Mouse (Mus musculus) midbrain, postnatal 0 days (tissue): ENCODE measurements around the gene F2rl3. TPM values are rescaled to one million over a fixed set of nuclear protein-coding genes. Genes with fewer than 3 reads are reported as not detected.

ENCODE experiments used
- ATAC-seq: fragments of 200-750 bp; cut with Nextera tagmentation; 2 replicates; pipeline ENCODE4 v1.8.0; 2017; ENCODE audit warnings: moderate number of reproducible peaks, mild to moderate bottlenecking, moderate TSS enrichment, moderate library complexity; ENCODE audit not compliant: low FRiP score
- DNase-seq: peaks from one replicate; pipeline ENCODE4 v3.0.0-alpha.2; 2015; ENCODE audit warnings: low spot score
- H3K27ac ChIP-seq: fragments of 300-500 bp; sonication (generic); 2 replicates; pipeline ENCODE4 v1.5.1; 2014; ENCODE audit warnings: low read depth, mild to moderate bottlenecking, low read length, mixed read lengths
- H3K27me3 ChIP-seq: fragments of 300-500 bp; sonication (generic); 2 replicates; pipeline ENCODE4 v1.6.1; 2014; ENCODE audit warnings: low read length, control low read depth, mixed read lengths; ENCODE audit not compliant: insufficient read depth
- H3K36me3 ChIP-seq: fragments of 300-500 bp; sonication (generic); 2 replicates; pipeline ENCODE4 v1.6.1; 2014; ENCODE audit warnings: low read length, control low read depth, mixed read lengths; ENCODE audit not compliant: insufficient read depth
- H3K4me1 ChIP-seq: fragments of 300-500 bp; sonication (generic); 2 replicates; pipeline ENCODE4 v1.6.1; 2014; ENCODE audit warnings: mild to moderate bottlenecking, control low read depth, antibody characterized with exemption, low read length, mixed read lengths; ENCODE audit not compliant: insufficient read depth
- H3K4me2 ChIP-seq: fragments of 300-500 bp; sonication (generic); 2 replicates; pipeline ENCODE4 v1.6.1; 2014; ENCODE audit warnings: low read depth, mild to moderate bottlenecking, low read length, mixed read lengths; ENCODE audit not compliant: poor library complexity, severe bottlenecking
- H3K4me3 ChIP-seq: fragments of 300-500 bp; sonication (generic); 2 replicates; pipeline ENCODE4 v1.5.1; 2014; ENCODE audit warnings: low read depth, mild to moderate bottlenecking, low read length, moderate library complexity
- H3K9ac ChIP-seq: fragments of 300-500 bp; sonication (generic); replicated peaks from 2 replicates; pipeline ENCODE4 v1.6.1; 2014; ENCODE audit warnings: mild to moderate bottlenecking, low read length, moderate library complexity, mixed read lengths; ENCODE audit not compliant: poor library complexity, severe bottlenecking
- H3K9me3 ChIP-seq: fragments of 300-500 bp; sonication (generic); 2 replicates; pipeline ENCODE4 v1.6.1; 2016; ENCODE audit warnings: low read length, control low read depth
- CTCF ChIP-seq: IDR thresholded peaks from 2 replicates; pipeline ENCODE4 v1.5.1; 2016; ENCODE audit warnings: antibody characterized with exemption, mild to moderate bottlenecking
- WGBS: fragments of 180-500 bp; shearing (Covaris S2); extraction: QIAGEN DNeasy Blood & Tissue Kit; methylation state at CpG from one replicate; pipeline ENCODE4 v1.1.7; 2014; 5-methylcytosine and 5-hydroxymethylcytosine counted together
- polyA plus RNA-seq: library from polyadenylated mRNA; unstranded; fragments of >200 nt; fragmentation: Nextera tagmentation; extraction: Ambion mirVana; gene quantifications from 2 replicates; pipeline ENCODE4 v1.2.1, GENCODE M21; 2015
- total RNA-seq: library from RNA; depleted of rRNA; stranded (reverse); fragments of >200 nt; gene quantifications from 2 replicates; pipeline ENCODE4 v1.2.3, GENCODE M21; 2014; rRNA removed

Gene F2rl3
- total and polyA plus RNA-seq, 2 experiments from 2014 or later, result 0.28 to 0.49 TPM

- DNase-seq, result peak; percentile 15
- Histone ChIP-seq H3K36me3 (no peaks in the 10 kb centered on the region), H3K27ac (no peak overlapping the region), H3K27me3 (no peaks in the 10 kb centered on the region), H3K9me3 (no peaks in the 10 kb centered on the region), H3K4me1 (no peaks in the 10 kb centered on the region), H3K4me3 (no peak overlapping the region), H3K4me2 (no peak overlapping the region), H3K9ac (no peak overlapping the region)
- 16% methylated on average over 7 of the region's 7 CpGs for WGBS
- ATAC-seq, result no peak
- TF ChIP-seq CTCF, result no peak
These were observed 5.1 kb downstream of the F2rl3 start for GRCm38 (mm10) chr8:72766777-72767176.

DNA sequence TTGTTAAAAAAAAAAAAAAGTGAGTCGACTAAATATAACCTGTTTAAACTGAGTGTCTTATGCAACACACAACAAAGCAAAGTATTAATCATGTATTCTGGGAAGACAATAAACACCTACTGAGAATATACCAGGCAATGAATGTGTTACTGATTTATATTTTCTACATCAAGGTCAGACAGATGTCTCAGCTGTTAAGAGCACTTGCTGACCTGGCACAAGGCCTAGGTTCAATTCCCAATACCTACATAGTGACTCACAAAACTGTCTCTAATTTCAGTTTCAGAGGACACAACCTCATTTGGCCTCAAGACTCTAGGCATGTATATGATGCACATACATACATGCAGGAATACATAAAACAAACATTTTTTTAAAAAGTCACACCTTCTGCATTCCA is 16.1 kb downstream of the F2rl3 start:
- Histone ChIP-seq H3K27ac (no peak overlapping the region), H3K36me3 (no peaks in the 10 kb centered on the region), H3K4me1 (no peaks in the 10 kb centered on the region), H3K4me3 (no peak overlapping the region), H3K9me3 (no peaks in the 10 kb centered on the region), H3K4me2 (no peak overlapping the region), H3K27me3 (no peaks in the 10 kb centered on the region), H3K9ac (no peak overlapping the region)
- no peak for DNase-seq
- ATAC-seq, result no peak
- no peak for TF ChIP-seq CTCF
- WGBS, result 94% methylated on average over 1 of the region's 1 CpGs

DNA sequence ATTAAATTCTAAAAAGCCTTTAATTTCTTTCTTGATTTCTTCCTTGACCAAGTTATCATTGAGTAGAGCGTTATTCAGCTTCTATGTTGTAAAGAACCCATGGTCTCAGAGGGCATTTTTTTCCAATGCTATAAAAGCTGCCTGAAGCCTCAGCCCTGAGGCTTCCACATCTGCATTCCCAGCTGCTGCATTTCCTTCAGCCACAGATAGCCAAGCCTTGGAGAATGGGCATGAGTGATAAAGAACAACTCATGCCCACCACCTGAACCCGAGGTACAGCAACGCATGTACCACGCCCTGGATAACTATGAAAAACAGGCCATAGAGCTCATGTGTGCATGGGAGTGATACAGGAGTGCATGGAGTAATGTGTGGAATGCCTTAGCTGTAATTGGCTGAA is 19.0 kb downstream of the F2rl3 start:
- TF ChIP-seq CTCF, result no peak
- H3K4me1 ChIP-seq, result no peaks in the 10 kb centered on the region
- H3K9ac ChIP-seq, result no peak overlapping the region
- H3K9me3 ChIP-seq, result no peaks in the 10 kb centered on the region
- DNase-seq (no peak), ATAC-seq (no peak)
- H3K27ac ChIP-seq, result no peak overlapping the region
- no peaks in the 10 kb centered on the region for H3K36me3 ChIP-seq
- WGBS, result 88% methylated on average over 4 of the region's 4 CpGs
- H3K27me3 ChIP-seq, result no peaks in the 10 kb centered on the region
- no peak overlapping the region for H3K4me3 ChIP-seq
- H3K4me2 ChIP-seq, result no peak overlapping the region

DNA sequence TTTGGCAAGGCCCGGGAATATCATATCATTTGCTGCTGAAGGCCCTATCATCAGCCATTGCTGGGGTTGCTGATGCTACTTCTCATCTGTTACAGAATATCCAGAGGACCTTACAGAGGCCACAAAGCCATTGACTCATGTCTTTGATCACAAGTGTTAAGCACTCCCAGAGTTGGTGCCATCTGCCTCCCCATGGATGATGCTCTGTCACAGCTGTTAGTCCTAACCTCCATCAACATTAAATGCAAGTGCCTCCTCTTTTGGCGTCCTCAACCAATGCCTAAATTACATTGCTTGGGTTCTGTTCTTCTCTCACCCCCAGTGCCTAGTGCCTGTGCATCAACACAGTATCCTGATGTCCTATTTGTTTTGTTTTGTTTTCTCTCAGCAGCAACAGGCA is 39.9 kb downstream of the F2rl3 start:
- Histone ChIP-seq H3K4me2 (no peak overlapping the region), H3K9me3 (no peaks in the 10 kb centered on the region), H3K4me3 (no peak overlapping the region), H3K27ac (no peak overlapping the region), H3K4me1 (no peaks in the 10 kb centered on the region), H3K9ac (no peak overlapping the region), H3K36me3 (no peaks in the 10 kb centered on the region), H3K27me3 (no peaks in the 10 kb centered on the region)
- WGBS, result 83% methylated on average over 2 of the region's 2 CpGs
- ATAC-seq, result no peak
- no peak for TF ChIP-seq CTCF
- DNase-seq, result no peak

GRCm38 (mm10) chr8:72812690-72813089 is 51.0 kb downstream of the F2rl3 start:
- WGBS, result 91% methylated on average over 3 of the region's 3 CpGs
- no peak for DNase-seq
- peaks cover 12% of the 10 kb centered on the region; the same call in 1 of the 2 replicates for H3K36me3 ChIP-seq

More at GRCm38 (mm10) chr8:72812690-72813089, 51.0 kb downstream of the F2rl3 start:
- peak; percentile 32 for TF ChIP-seq CTCF
- Histone ChIP-seq H3K9ac (no peak overlapping the region), H3K27me3 (no peaks in the 10 kb centered on the region), H3K4me2 (no peak overlapping the region), H3K9me3 (no peaks in the 10 kb centered on the region), H3K27ac (no peak overlapping the region), H3K4me1 (no peaks in the 10 kb centered on the region), H3K4me3 (no peak overlapping the region)
- ATAC-seq, result peak; percentile 13; the same call in 1 of the 2 replicates

Other genes starting within 250 kb of the F2rl3 start
- gene Med26, start 213.6 kb upstream of the F2rl3 start, total RNA-seq, result 16.2 and 17.8 TPM in 2 replicates
- gene Med26, start 213.6 kb upstream of the F2rl3 start, polyA plus RNA-seq, result 17.4 and 19.1 TPM in 2 replicates
- 89.0 and 99.9 TPM in 2 replicates for gene Smim7, start 190.8 kb upstream of the F2rl3 start, total RNA-seq
- 155 and 156 TPM in 2 replicates for gene Smim7, start 190.8 kb upstream of the F2rl3 start, polyA plus RNA-seq
- gene Tmem38a, start 189.8 kb upstream of the F2rl3 start, total RNA-seq, result 64.6 and 73.7 TPM in 2 replicates
- gene Tmem38a, start 189.8 kb upstream of the F2rl3 start, polyA plus RNA-seq, result 36.7 and 44.7 TPM in 2 replicates
- 31.6 and 36.3 TPM in 2 replicates for gene Nwd1, start 115.2 kb upstream of the F2rl3 start, total RNA-seq
- gene Nwd1, start 115.2 kb upstream of the F2rl3 start, polyA plus RNA-seq, result 2.0 and 2.6 TPM in 2 replicates
- 210 and 256 TPM in 2 replicates for gene Sin3b, start 38.6 kb upstream of the F2rl3 start, total RNA-seq
- 231 and 234 TPM in 2 replicates for gene Sin3b, start 38.6 kb upstream of the F2rl3 start, polyA plus RNA-seq